Mouse (Mus musculus) midbrain, postnatal 0 days (tissue): ENCODE measurements around the gene Wdr25. TPM values are rescaled to one million over a fixed set of nuclear protein-coding genes. Genes with fewer than 3 reads are reported as not detected.
A peak's percentile ranks its signal among the peaks of the same experiment; 100 is the strongest.

Experiments
- ATAC-seq: fragments of 200-750 bp; cut with Nextera tagmentation; 2 replicates; pipeline ENCODE4 v1.8.0; 2017; ENCODE audit warnings: moderate number of reproducible peaks, mild to moderate bottlenecking, moderate TSS enrichment, moderate library complexity; ENCODE audit not compliant: low FRiP score
- DNase-seq: peaks from one replicate; pipeline ENCODE4 v3.0.0-alpha.2; 2015; ENCODE audit warnings: low spot score
- H3K27ac ChIP-seq: fragments of 300-500 bp; sonication (generic); 2 replicates; pipeline ENCODE4 v1.5.1; 2014; ENCODE audit warnings: low read depth, mild to moderate bottlenecking, low read length, mixed read lengths
- H3K27me3 ChIP-seq: fragments of 300-500 bp; sonication (generic); 2 replicates; pipeline ENCODE4 v1.6.1; 2014; ENCODE audit warnings: low read length, control low read depth, mixed read lengths; ENCODE audit not compliant: insufficient read depth
- H3K36me3 ChIP-seq: fragments of 300-500 bp; sonication (generic); 2 replicates; pipeline ENCODE4 v1.6.1; 2014; ENCODE audit warnings: low read length, control low read depth, mixed read lengths; ENCODE audit not compliant: insufficient read depth
- H3K4me1 ChIP-seq: fragments of 300-500 bp; sonication (generic); 2 replicates; pipeline ENCODE4 v1.6.1; 2014; ENCODE audit warnings: mild to moderate bottlenecking, control low read depth, antibody characterized with exemption, low read length, mixed read lengths; ENCODE audit not compliant: insufficient read depth
- H3K4me2 ChIP-seq: fragments of 300-500 bp; sonication (generic); 2 replicates; pipeline ENCODE4 v1.6.1; 2014; ENCODE audit warnings: low read depth, mild to moderate bottlenecking, low read length, mixed read lengths; ENCODE audit not compliant: poor library complexity, severe bottlenecking
- H3K4me3 ChIP-seq: fragments of 300-500 bp; sonication (generic); 2 replicates; pipeline ENCODE4 v1.5.1; 2014; ENCODE audit warnings: low read depth, mild to moderate bottlenecking, low read length, moderate library complexity
- H3K9ac ChIP-seq: fragments of 300-500 bp; sonication (generic); replicated peaks from 2 replicates; pipeline ENCODE4 v1.6.1; 2014; ENCODE audit warnings: mild to moderate bottlenecking, low read length, moderate library complexity, mixed read lengths; ENCODE audit not compliant: poor library complexity, severe bottlenecking
- H3K9me3 ChIP-seq: fragments of 300-500 bp; sonication (generic); 2 replicates; pipeline ENCODE4 v1.6.1; 2016; ENCODE audit warnings: low read length, control low read depth
- CTCF ChIP-seq: IDR thresholded peaks from 2 replicates; pipeline ENCODE4 v1.5.1; 2016; ENCODE audit warnings: antibody characterized with exemption, mild to moderate bottlenecking
- WGBS: fragments of 180-500 bp; shearing (Covaris S2); extraction: QIAGEN DNeasy Blood & Tissue Kit; methylation state at CpG from one replicate; pipeline ENCODE4 v1.1.7; 2014; 5-methylcytosine and 5-hydroxymethylcytosine counted together
- polyA plus RNA-seq: library from polyadenylated mRNA; unstranded; fragments of >200 nt; fragmentation: Nextera tagmentation; extraction: Ambion mirVana; gene quantifications from 2 replicates; pipeline ENCODE4 v1.2.1, GENCODE M21; 2015
- total RNA-seq: library from RNA; depleted of rRNA; stranded (reverse); fragments of >200 nt; gene quantifications from 2 replicates; pipeline ENCODE4 v1.2.3, GENCODE M21; 2014

The Wdr25 gene
- total and polyA plus RNA-seq, 2 experiments from 2014 or later: 5.1 to 6.5 TPM

GRCm38 (mm10) chr12:109037026-109037425, 143.6 kb downstream of the Wdr25 start:
- Histone ChIP-seq H3K27me3 (peaks cover 10% of the 10 kb centered on the region; the same call in 1 of the 2 replicates), H3K4me3 (no peak overlapping the region), H3K9ac (no peak overlapping the region), H3K9me3 (no peaks in the 10 kb centered on the region), H3K4me1 (0 out of 2 replicates have a peak, but pooled peaks cover 5% of the 10 kb centered on the region), H3K27ac (no peak overlapping the region), H3K36me3 (peaks cover 10% of the 10 kb centered on the region), H3K4me2 (no peak overlapping the region)
- ATAC-seq (no peak), DNase-seq (no peak)
- TF ChIP-seq CTCF: no peak
- 97% methylated on average over 2 of the region's 2 CpGs for WGBS

GRCm38 (mm10) chr12:109038179-109038819, 144.9 kb downstream of the Wdr25 start:
- no peak for ATAC-seq
- 20% methylated on average over 14 of the region's 14 CpGs for WGBS
- 0 out of 2 replicates have a peak, but pooled peaks cover 5% of the 10 kb centered on the region for H3K4me1 ChIP-seq
- TF ChIP-seq CTCF: no peak
- no peak overlapping the region for H3K9ac ChIP-seq
- H3K36me3 ChIP-seq: peaks cover 2% of the 10 kb centered on the region; the same call in 1 of the 2 replicates
- H3K4me3 ChIP-seq: no peak overlapping the region
- DNase-seq: peak; percentile 66
- 0 out of 2 replicates have a peak, but pooled peaks cover 5% of the 10 kb centered on the region for H3K27me3 ChIP-seq
- H3K9me3 ChIP-seq: no peaks in the 10 kb centered on the region
- H3K4me2 ChIP-seq: no peak overlapping the region; the same call in 1 of the 2 replicates
- no peak overlapping the region for H3K27ac ChIP-seq

- Histone ChIP-seq H3K27ac (no peak overlapping the region), H3K9ac (no peak overlapping the region), H3K9me3 (no peaks in the 10 kb centered on the region), H3K4me1 (0 out of 2 replicates have a peak, but pooled peaks cover 5% of the 10 kb centered on the region), H3K4me3 (no peak overlapping the region), H3K4me2 (no peak overlapping the region), H3K27me3 (0 out of 2 replicates have a peak, but pooled peaks cover 4% of the 10 kb centered on the region), H3K36me3 (no peaks in the 10 kb centered on the region)
- 53% methylated on average over 7 of the region's 7 CpGs for WGBS
- no peak for DNase-seq
- TF ChIP-seq CTCF: no peak
- no peak for ATAC-seq
These were observed 145.9 kb downstream of the Wdr25 start for GRCm38 (mm10) chr12:109039311-109039710.

- Histone ChIP-seq H3K4me1 (no peaks in the 10 kb centered on the region), H3K36me3 (no peaks in the 10 kb centered on the region), H3K9me3 (no peaks in the 10 kb centered on the region), H3K9ac (no peak overlapping the region), H3K27me3 (0 out of 2 replicates have a peak, but pooled peaks cover 4% of the 10 kb centered on the region), H3K4me2 (no peak overlapping the region), H3K4me3 (no peak overlapping the region), H3K27ac (no peak overlapping the region)
- ATAC-seq: no peak
- peak; percentile 69 for TF ChIP-seq CTCF
- WGBS: 23% methylated on average over 5 of the region's 5 CpGs
- DNase-seq: peak; percentile 22
These were observed 151.1 kb downstream of the Wdr25 start for GRCm38 (mm10) chr12:109044497-109044896.

- Histone ChIP-seq H3K4me3 (no peak overlapping the region), H3K4me1 (no peaks in the 10 kb centered on the region), H3K36me3 (no peaks in the 10 kb centered on the region), H3K4me2 (no peak overlapping the region), H3K27me3 (peaks cover 10% of the 10 kb centered on the region; the same call in 1 of the 2 replicates), H3K27ac (no peak overlapping the region), H3K9ac (no peak overlapping the region), H3K9me3 (no peaks in the 10 kb centered on the region)
- ATAC-seq (no peak), DNase-seq (no peak)
- WGBS: 76% methylated on average over 7 of the region's 7 CpGs
- TF ChIP-seq CTCF: no peak
These were observed 152.2 kb downstream of the Wdr25 start for GRCm38 (mm10) chr12:109045581-109045980.

- Histone ChIP-seq H3K27ac (no peak overlapping the region), H3K4me3 (no peak overlapping the region), H3K27me3 (peaks cover 49% of the 10 kb centered on the region), H3K36me3 (no peaks in the 10 kb centered on the region), H3K4me1 (no peaks in the 10 kb centered on the region; the same call in 1 of the 2 replicates), H3K4me2 (no peak overlapping the region), H3K9me3 (no peaks in the 10 kb centered on the region), H3K9ac (no peak overlapping the region)
- WGBS: 90% methylated on average over 4 of the region's 4 CpGs
- ATAC-seq (no peak), DNase-seq (no peak)
- no peak for TF ChIP-seq CTCF
These were observed 156.5 kb downstream of the Wdr25 start for GRCm38 (mm10) chr12:109049949-109050348.
